Mouse (Mus musculus) stomach, postnatal 0 days (tissue): ENCODE measurements around the gene Aldh3b3. TPM values are rescaled to one million over a fixed set of nuclear protein-coding genes. Genes with fewer than 3 reads are reported as not detected.
A peak's percentile ranks its signal among the peaks of the same experiment; 100 is the strongest.

Source experiments
- ATAC-seq: fragments of 200-750 bp; cut with Nextera tagmentation; 2 replicates; pipeline ENCODE4 v1.8.0; 2017; ENCODE audit not compliant: low FRiP score, low TSS enrichment
- DNase-seq: peaks from one replicate; pipeline ENCODE4 v3.0.0-alpha.2; 2016; ENCODE audit warnings: low spot score
- H3K27ac ChIP-seq: fragments of 300-500 bp; sonication (generic); replicated peaks from 2 replicates; pipeline ENCODE4 v1.5.1; 2014; ENCODE audit warnings: mild to moderate bottlenecking, control low read depth
- H3K27me3 ChIP-seq: fragments of 300-500 bp; sonication (generic); 2 replicates; pipeline ENCODE4 v1.6.1; 2014; ENCODE audit warnings: low read length; ENCODE audit not compliant: control insufficient read depth, insufficient read depth
- H3K36me3 ChIP-seq: fragments of 300-500 bp; sonication (generic); 2 replicates; pipeline ENCODE4 v1.6.1; 2014; ENCODE audit warnings: low read length, mixed read lengths; ENCODE audit not compliant: control insufficient read depth, insufficient read depth
- H3K4me1 ChIP-seq: fragments of 300-500 bp; sonication (generic); replicated peaks from 2 replicates; pipeline ENCODE4 v1.6.1; 2014; ENCODE audit warnings: antibody characterized with exemption; ENCODE audit not compliant: control insufficient read depth, insufficient read depth
- H3K4me2 ChIP-seq: fragments of 300-500 bp; sonication (generic); replicated peaks from 2 replicates; pipeline ENCODE4 v1.6.1; 2014; ENCODE audit warnings: low read depth, mild to moderate bottlenecking, control low read depth, moderate library complexity
- H3K4me3 ChIP-seq: fragments of 300-500 bp; sonication (generic); 2 replicates; pipeline ENCODE4 v1.5.1; 2014; ENCODE audit warnings: low read depth, low read length, control low read depth
- H3K9ac ChIP-seq: fragments of 300-500 bp; sonication (generic); 2 replicates; pipeline ENCODE4 v1.6.1; 2014; ENCODE audit warnings: mild to moderate bottlenecking, low read length, control low read depth, mixed read lengths
- H3K9me3 ChIP-seq: fragments of 300-500 bp; sonication (generic); 2 replicates; pipeline ENCODE4 v1.6.1; 2016; ENCODE audit warnings: low read length; ENCODE audit not compliant: control insufficient read depth
- CTCF ChIP-seq: IDR thresholded peaks from 2 replicates; pipeline ENCODE4 v1.5.1; 2016; ENCODE audit warnings: antibody characterized with exemption, low read depth, mild to moderate bottlenecking, moderate library complexity
- EP300 ChIP-seq: optimal IDR thresholded peaks from 2 replicates; pipeline ENCODE3; 2016; ENCODE audit warnings: antibody characterized with exemption
- WGBS: fragments of 180-500 bp; shearing (Covaris S2); extraction: QIAGEN DNeasy Blood & Tissue Kit; methylation state at CpG from one replicate; pipeline ENCODE4 v1.1.7; 2014; 5-methylcytosine and 5-hydroxymethylcytosine counted together
- polyA plus RNA-seq: library from polyadenylated mRNA; unstranded; fragments of >200 nt; fragmentation: Nextera tagmentation; extraction: Ambion mirVana; gene quantifications from 2 replicates; pipeline ENCODE4 v1.2.1, GENCODE M21; 2015

Gene Aldh3b3
- polyA plus RNA-seq, 1 experiment from 2014 or later = 1.1 TPM

DNA sequence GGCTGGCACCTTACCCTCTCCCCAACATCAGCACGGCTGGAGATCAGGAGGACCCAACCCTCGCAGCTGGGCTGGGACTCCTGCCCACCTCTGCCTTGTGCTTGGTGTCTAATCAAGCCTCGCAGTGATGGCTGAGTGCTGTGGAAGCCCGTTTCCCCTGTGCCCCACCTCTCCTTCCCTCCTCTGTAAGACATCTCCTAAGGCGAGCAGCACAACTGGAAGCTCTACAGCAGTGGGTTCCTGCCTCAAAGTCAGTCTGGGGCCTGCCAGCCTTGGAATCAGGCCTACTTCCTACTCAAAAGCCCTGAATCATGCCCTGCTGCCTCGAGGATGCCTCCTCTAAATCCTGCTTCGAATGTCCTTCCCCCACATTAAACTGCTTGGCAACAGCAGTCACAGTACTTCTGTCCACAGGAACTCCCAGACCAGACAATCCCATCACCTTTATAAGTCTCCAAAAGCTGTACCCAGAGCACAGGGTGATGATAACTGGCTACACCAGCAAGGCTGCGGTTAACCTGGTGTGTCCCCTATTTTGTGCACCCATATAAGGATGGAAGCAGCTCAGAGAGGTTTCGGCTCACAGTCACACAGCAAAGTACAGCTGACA is 40.8 kb downstream of the Aldh3b3 start:
- H3K27me3 ChIP-seq = no peaks in the 10 kb centered on the region
- H3K4me3 ChIP-seq = no peak overlapping the region
- peaks cover 3% of the 10 kb centered on the region; the same call in 1 of the 2 replicates for H3K4me1 ChIP-seq
- peak overlapping the region; percentile 78 for H3K9ac ChIP-seq
- DNase-seq (no peak), ATAC-seq (no peak)
- TF ChIP-seq CTCF = no peak
- no peak for TF ChIP-seq EP300
- no peaks in the 10 kb centered on the region for H3K9me3 ChIP-seq
- no peak overlapping the region for H3K27ac ChIP-seq
- H3K36me3 ChIP-seq = no peaks in the 10 kb centered on the region
- peak overlapping the region; percentile 94 for H3K4me2 ChIP-seq
- WGBS = 71% methylated on average over 9 of the region's 9 CpGs

DNA sequence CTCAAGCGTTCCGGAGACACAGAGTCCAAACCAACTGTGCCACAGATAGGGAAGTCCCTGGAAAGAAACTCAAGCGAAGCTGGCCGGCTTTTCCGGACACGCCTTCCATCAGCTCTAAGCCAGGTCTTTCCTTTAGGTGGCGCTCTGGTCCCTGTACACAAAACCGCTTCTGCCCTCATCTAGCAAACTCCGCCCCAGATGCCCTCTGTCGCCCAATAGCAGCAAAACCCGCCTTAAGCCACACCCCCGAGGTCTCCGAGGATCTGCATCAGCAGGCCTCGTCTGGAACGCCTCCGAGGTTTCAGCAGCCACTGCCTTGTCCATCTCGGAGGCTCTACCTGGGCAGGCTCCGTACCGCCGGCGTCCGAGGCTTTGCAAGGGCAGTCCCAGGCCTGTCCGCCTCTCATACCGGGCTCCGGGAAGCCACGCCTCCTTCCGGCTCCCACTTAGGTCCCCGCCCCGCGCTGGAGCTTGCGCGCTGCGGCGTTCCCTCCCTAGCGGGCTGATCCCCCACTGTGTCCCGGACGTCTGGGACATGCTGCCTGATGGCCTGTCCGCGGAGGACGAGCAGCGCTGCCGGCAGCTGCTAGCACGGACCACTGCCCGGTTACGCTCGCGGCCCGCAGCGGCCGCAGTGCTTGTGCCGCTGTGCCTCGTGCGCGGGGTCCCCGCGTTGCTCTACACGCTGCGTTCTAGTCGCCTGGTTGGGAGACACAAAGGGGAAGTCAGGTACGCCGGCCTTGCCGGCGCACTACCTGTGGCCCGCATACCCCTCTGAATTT is 41.9 kb downstream of the Aldh3b3 start, which contains the start of the genes Nudt8 and Gm49405:
Nudt8 (plus strand) TSS at position 462 of the 782 bp plus-strand sequence.
Gm49405 (plus strand) TSS at position 508 of the 782 bp plus-strand sequence.
- ATAC-seq = peak; percentile 87
- peak within 1 kb of the TSS; percentile 94 for H3K4me2 ChIP-seq

DNA sequence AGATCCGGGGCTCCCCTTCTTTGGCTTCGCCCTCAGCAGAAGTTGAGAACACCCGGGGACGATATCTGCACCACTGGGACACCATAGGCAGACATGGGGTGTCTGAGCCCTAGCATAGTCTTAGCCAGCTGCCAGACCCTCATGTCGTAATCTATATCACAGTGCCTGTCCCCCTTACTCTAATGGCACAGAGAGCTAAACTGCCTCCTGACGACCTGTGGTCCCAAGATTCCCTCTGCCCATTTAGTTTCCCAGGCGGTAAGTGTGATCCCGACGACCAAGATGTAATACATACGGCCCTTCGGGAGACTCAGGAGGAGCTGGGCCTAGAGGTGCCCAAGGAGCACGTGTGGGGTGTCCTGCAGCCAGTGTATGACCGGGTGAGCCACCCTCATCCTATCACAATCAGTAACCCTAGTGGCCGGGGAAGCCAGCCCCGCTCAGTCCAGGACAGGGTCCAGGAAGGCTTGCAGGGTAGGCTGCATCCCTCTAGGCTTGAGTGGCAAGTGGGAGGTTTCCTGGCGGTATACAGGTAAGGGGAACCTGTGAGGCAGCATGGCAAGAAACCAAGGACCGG is 42.6 kb downstream of the Aldh3b3 start:
- Histone ChIP-seq H3K36me3 (0 out of 2 replicates have a peak, but pooled peaks cover 2% of the 10 kb centered on the region), H3K4me1 (peaks cover 3% of the 10 kb centered on the region; the same call in 1 of the 2 replicates), H3K4me2 (peak overlapping the region; percentile 94), H3K9me3 (no peaks in the 10 kb centered on the region), H3K9ac (peak overlapping the region; percentile 78), H3K27ac (peak overlapping the region; percentile 95), H3K27me3 (no peaks in the 10 kb centered on the region), H3K4me3 (peak overlapping the region; percentile 66)
- TF ChIP-seq EP300 (no peak), CTCF (no peak)
- DNase-seq (no peak), ATAC-seq (no peak)
- 16% methylated on average over 17 of the region's 17 CpGs for whole genome bisulfite sequencing

More for the DNA sequence above, 41.9 kb downstream of the Aldh3b3 start, which contains the start of the genes Nudt8 and Gm49405:
- H3K4me1 ChIP-seq = peaks cover 3% of the 10 kb centered on the region; the same call in 1 of the 2 replicates
- H3K9me3 ChIP-seq = no peaks in the 10 kb centered on the region
- H3K36me3 ChIP-seq = no peaks in the 10 kb centered on the region
- WGBS = under 1% methylated on average over 64 of the region's 64 CpGs
- peak within 1 kb of the TSS; percentile 95 for H3K27ac ChIP-seq
- peak within 1 kb of the TSS; percentile 66 for H3K4me3 ChIP-seq
- H3K27me3 ChIP-seq = no peaks in the 10 kb centered on the region
- peak within 1 kb of the TSS; percentile 78 for H3K9ac ChIP-seq
- TF ChIP-seq EP300 = no peak
- peak; percentile 89 for TF ChIP-seq CTCF
- DNase-seq = peak; percentile 97

- Histone ChIP-seq H3K36me3 (peaks cover 6% of the 10 kb centered on the region; the same call in 1 of the 2 replicates), H3K4me2 (peak overlapping the region; percentile 94; the same call in 1 of the 2 replicates), H3K27ac (no peak overlapping the region), H3K4me3 (no peak overlapping the region), H3K9me3 (no peaks in the 10 kb centered on the region), H3K27me3 (no peaks in the 10 kb centered on the region), H3K9ac (no peak overlapping the region), H3K4me1 (peaks cover 3% of the 10 kb centered on the region; the same call in 1 of the 2 replicates)
- TF ChIP-seq CTCF (no peak), EP300 (no peak)
- DNase-seq = no peak
- no peak for ATAC-seq
- 81% methylated on average over 5 of the region's 5 CpGs for WGBS
Observed at GRCm38 (mm10) chr19:4001752-4002151, 43.3 kb downstream of the Aldh3b3 start.

DNA sequence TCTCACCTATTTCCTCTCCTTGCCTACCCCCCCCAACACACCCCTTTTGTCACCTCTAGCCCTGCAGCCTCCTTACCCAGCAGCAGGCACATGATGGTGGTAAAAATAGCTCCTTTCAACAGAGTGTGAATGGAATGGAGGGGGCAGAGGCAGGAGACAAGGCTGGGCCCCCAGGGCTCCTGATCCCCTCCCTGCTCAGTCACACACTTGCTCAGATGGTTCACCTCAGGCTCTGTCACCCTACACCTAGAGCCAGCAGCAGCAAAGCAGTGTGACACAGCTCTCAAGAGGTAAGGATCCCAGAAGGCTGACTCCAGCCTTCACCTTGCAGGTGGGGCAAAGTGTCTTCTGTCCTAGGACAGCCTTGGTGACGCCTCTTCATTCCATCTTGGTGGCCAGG is 44.7 kb downstream of the Aldh3b3 start, which contains the start of gene Doc2g:
Doc2g (plus strand) TSS at position 202 of the 400 bp plus-strand sequence.
- ATAC-seq = no peak
- Histone ChIP-seq H3K9ac (no peak within 1 kb of the TSS), H3K36me3 (peaks cover 9% of the 10 kb centered on the region; the same call in 1 of the 2 replicates), H3K4me2 (no peak within 1 kb of the TSS), H3K27me3 (no peaks in the 10 kb centered on the region), H3K4me3 (no peak within 1 kb of the TSS), H3K4me1 (peaks cover 3% of the 10 kb centered on the region; the same call in 1 of the 2 replicates), H3K9me3 (no peaks in the 10 kb centered on the region), H3K27ac (no peak within 1 kb of the TSS)
- TF ChIP-seq EP300 (no peak), CTCF (no peak)
- 76% methylated on average over 1 of the region's 1 CpGs for WGBS
- DNase-seq = no peak
